25 mouse cellular contexts compared by ENCODE assay signal in genomic region chr14:96348220-96348619, GRCm38 (mm10).
DNase-seq lines count a peak whose midpoint lies in the region; ATAC-seq and TF ChIP-seq lines count a peak whose summit lies in the region.
"Had no signal": no experiment of that assay in that cellular context is flagged by ENCODE, and none has a peak within 500 bp of the region (broad histone marks: within the 10 kb centered on the region; RNA-seq: fewer than 3 reads in every experiment).

No protein-coding gene starts in this region.

- DNase-seq in forebrain, embryonic 11.5 days (ENCODE audit: low spot score), result no peak
- no peak for DNase-seq in limb, embryonic 11.5 days (ENCODE audit: low spot score)
- no peak for DNase-seq in limb, embryonic 10.5 days (ENCODE audit: low spot score)
- peak; percentile 28 for DNase-seq in brain, embryonic 14.5 days (ENCODE audit: low read depth)
- no peak for DNase-seq in kidney, adult 2 months
- DNase-seq: adrenal gland, adult 8-10 months; adrenal gland, postnatal 14 days; adrenal gland, postnatal 36 days; B cell, adult 2 months; cerebellum, adult 11 months; cerebellum, adult 18-20 months; cerebellum, adult 8-10 months; cerebellum, adult 9-11 months; cerebellum, postnatal 14 days; cerebellum, postnatal 36 days; embryo, embryonic 11 days had no signal

- H3K4me1 ChIP-seq in forebrain, embryonic 11.5 days (replicated peaks; ENCODE audit: control insufficient read depth, insufficient read depth, low read length), result no peaks in the 10 kb centered on the region
- no peaks in the 10 kb centered on the region for H3K4me1 ChIP-seq in forebrain, embryonic 16.5 days (replicated peaks; ENCODE audit: control insufficient read depth, insufficient read depth, low read length)
- no peaks in the 10 kb centered on the region for H3K4me1 ChIP-seq in forebrain, embryonic 15.5 days
- no peaks in the 10 kb centered on the region for H3K4me1 ChIP-seq in forebrain, embryonic 13.5 days
- no peaks in the 10 kb centered on the region for H3K4me1 ChIP-seq in limb, embryonic 11.5 days (ENCODE audit: control insufficient read depth, insufficient read depth, low read length)
- no peaks in the 10 kb centered on the region for H3K4me1 ChIP-seq in limb, embryonic 10.5 days
- no peaks in the 10 kb centered on the region for H3K4me1 ChIP-seq in kidney, adult 2 months (ENCODE audit: control insufficient read depth, insufficient read depth, low read length)
- H3K4me1 ChIP-seq: embryonic facial prominence, embryonic 13.5 days; embryonic facial prominence, embryonic 15.5 days had no signal

- H3K9me3 ChIP-seq in forebrain, embryonic 11.5 days (ENCODE audit: control insufficient read depth, low read length), result no peaks in the 10 kb centered on the region
- H3K9me3 ChIP-seq in forebrain, embryonic 16.5 days (ENCODE audit: control insufficient read depth, low read length), result no peaks in the 10 kb centered on the region
- H3K9me3 ChIP-seq in forebrain, embryonic 15.5 days, result no peaks in the 10 kb centered on the region
- H3K9me3 ChIP-seq in forebrain, embryonic 13.5 days (replicated peaks), result no peaks in the 10 kb centered on the region
- H3K9me3 ChIP-seq in limb, embryonic 11.5 days (ENCODE audit: control insufficient read depth, low read length), result no peaks in the 10 kb centered on the region
- no peaks in the 10 kb centered on the region for H3K9me3 ChIP-seq in limb, embryonic 10.5 days (replicated peaks)
- H3K9me3 ChIP-seq: embryonic facial prominence, embryonic 13.5 days; embryonic facial prominence, embryonic 15.5 days had no signal

- no peak overlapping the region for H3K27ac ChIP-seq in forebrain, embryonic 11.5 days (ENCODE audit: low read depth, low read length)
- H3K27ac ChIP-seq in forebrain, embryonic 16.5 days (ENCODE audit: low read length), result no peak overlapping the region
- no peak overlapping the region for H3K27ac ChIP-seq in forebrain, embryonic 15.5 days (replicated peaks)
- no peak overlapping the region for H3K27ac ChIP-seq in forebrain, embryonic 13.5 days
- no peak overlapping the region for H3K27ac ChIP-seq in limb, embryonic 11.5 days (replicated peaks; ENCODE audit: low read depth, low read length)
- H3K27ac ChIP-seq in limb, embryonic 10.5 days, result no peak overlapping the region
- H3K27ac ChIP-seq in kidney, adult 2 months (ENCODE audit: insufficient read depth, low read depth, low read length), result no peak overlapping the region
- H3K27ac ChIP-seq: embryonic facial prominence, embryonic 13.5 days; embryonic facial prominence, embryonic 15.5 days had no signal

- H3K9ac ChIP-seq in forebrain, embryonic 11.5 days (ENCODE audit: low read length), result no peak overlapping the region
- no peak overlapping the region for H3K9ac ChIP-seq in forebrain, embryonic 16.5 days (replicated peaks; ENCODE audit: low read depth, low read length)
- H3K9ac ChIP-seq in forebrain, embryonic 15.5 days (replicated peaks), result no peak overlapping the region
- no peak overlapping the region for H3K9ac ChIP-seq in forebrain, embryonic 13.5 days
- no peak overlapping the region for H3K9ac ChIP-seq in limb, embryonic 11.5 days (ENCODE audit: low read length)
- H3K9ac ChIP-seq: embryonic facial prominence, embryonic 13.5 days; embryonic facial prominence, embryonic 15.5 days had no signal

- no peaks in the 10 kb centered on the region for H3K36me3 ChIP-seq in forebrain, embryonic 11.5 days (ENCODE audit: control insufficient read depth, insufficient read depth, low read length)
- H3K36me3 ChIP-seq in forebrain, embryonic 16.5 days (ENCODE audit: control insufficient read depth, insufficient read depth), result no peaks in the 10 kb centered on the region
- no peaks in the 10 kb centered on the region for H3K36me3 ChIP-seq in forebrain, embryonic 15.5 days
- H3K36me3 ChIP-seq in forebrain, embryonic 13.5 days (ENCODE audit: poor library complexity, severe bottlenecking), result no peaks in the 10 kb centered on the region
- H3K36me3 ChIP-seq in limb, embryonic 11.5 days (ENCODE audit: control insufficient read depth, insufficient read depth, low read length), result no peaks in the 10 kb centered on the region
- H3K36me3 ChIP-seq in limb, embryonic 10.5 days, result no peaks in the 10 kb centered on the region
- no peaks in the 10 kb centered on the region for H3K36me3 ChIP-seq in kidney, adult 2 months (ENCODE audit: control insufficient read depth, insufficient read depth, low read length)
- H3K36me3 ChIP-seq: embryonic facial prominence, embryonic 13.5 days; embryonic facial prominence, embryonic 15.5 days; G1E had no signal

- ATAC-seq in forebrain, embryonic 11.5 days (replicated peaks; ENCODE audit: low FRiP score), result 0 out of 2 replicates have a peak, but pooled peaks have one; percentile 38
- ATAC-seq in forebrain, embryonic 16.5 days, result no peak
- 0 out of 2 replicates have a peak, but pooled peaks have one; percentile 38 for ATAC-seq in forebrain, embryonic 15.5 days (replicated peaks)
- no peak for ATAC-seq in forebrain, embryonic 13.5 days
- ATAC-seq in limb, embryonic 11.5 days (ENCODE audit: insufficient number of reproducible peaks, low FRiP score, low TSS enrichment, low read depth), result 0 out of 2 replicates have a peak, but pooled peaks have one; percentile 31
- ATAC-seq: CD4-positive, CD25-positive, alpha-beta regulatory T cell, adult 4 months had no signal

- TF ChIP-seq POLR2A in brain, embryonic 14.5 days (IDR thresholded peaks at IDR 0.05; ENCODE audit: borderline replicate concordance, extremely low read depth, insufficient read depth, insufficient read length, poor library complexity, severe bottlenecking), result no peak
- no peak for TF ChIP-seq POLR2A in kidney, adult 2 months (IDR thresholded peaks at IDR 0.05; ENCODE audit: low read depth, low read length)

- WGBS in forebrain, embryonic 11.5 days, result 85% methylated on average over 1 of the region's 1 CpGs
- 96% methylated on average over 1 of the region's 1 CpGs for WGBS in forebrain, embryonic 16.5 days
- 96% methylated on average over 1 of the region's 1 CpGs for WGBS in forebrain, embryonic 15.5 days
- WGBS in forebrain, embryonic 13.5 days, result 91% methylated on average over 1 of the region's 1 CpGs
- WGBS in limb, embryonic 11.5 days, result 89% methylated on average over 1 of the region's 1 CpGs
- WGBS in limb, embryonic 10.5 days, result 89% methylated on average over 1 of the region's 1 CpGs
- 90% methylated on average over 1 of the region's 1 CpGs for WGBS in kidney, adult 2 months

- TF ChIP-seq CTCF in brain, embryonic 14.5 days (IDR thresholded peaks at IDR 0.05; ENCODE audit: borderline replicate concordance, extremely low read depth, insufficient read depth, insufficient read length), result no peak
- no peak for TF ChIP-seq CTCF in kidney, adult 2 months (conservative IDR thresholded peaks at IDR 0.05; ENCODE audit: insufficient read depth, insufficient read length, low read depth, low read length)

- H3K4me2 ChIP-seq in forebrain, embryonic 11.5 days (ENCODE audit: low read depth, low read length, severe bottlenecking), result no peak overlapping the region
- H3K4me2 ChIP-seq in forebrain, embryonic 16.5 days (ENCODE audit: low read length), result no peak overlapping the region
- no peak overlapping the region for H3K4me2 ChIP-seq in forebrain, embryonic 15.5 days (replicated peaks)
- H3K4me2 ChIP-seq in forebrain, embryonic 13.5 days, result no peak overlapping the region
- H3K4me2 ChIP-seq in limb, embryonic 11.5 days (ENCODE audit: low read depth, severe bottlenecking), result no peak overlapping the region
- H3K4me2 ChIP-seq: embryonic facial prominence, embryonic 13.5 days; embryonic facial prominence, embryonic 15.5 days had no signal

- no peak overlapping the region for H3K4me3 ChIP-seq in forebrain, embryonic 11.5 days (ENCODE audit: low read depth, low read length)
- H3K4me3 ChIP-seq in forebrain, embryonic 16.5 days (replicated peaks; ENCODE audit: low read length), result no peak overlapping the region
- H3K4me3 ChIP-seq in forebrain, embryonic 15.5 days, result no peak overlapping the region
- no peak overlapping the region for H3K4me3 ChIP-seq in forebrain, embryonic 13.5 days
- no peak overlapping the region for H3K4me3 ChIP-seq in limb, embryonic 11.5 days (ENCODE audit: low read depth, low read length)
- H3K4me3 ChIP-seq in limb, embryonic 10.5 days, result no peak overlapping the region
- H3K4me3 ChIP-seq in kidney, adult 2 months (ENCODE audit: insufficient read depth, low read depth, low read length), result no peak overlapping the region
- H3K4me3 ChIP-seq: embryonic facial prominence, embryonic 13.5 days; embryonic facial prominence, embryonic 15.5 days; erythroblast, embryonic 14.5 days had no signal

- H3K27me3 ChIP-seq in forebrain, embryonic 11.5 days (ENCODE audit: control insufficient read depth, insufficient read depth, low read length), result no peaks in the 10 kb centered on the region
- no peaks in the 10 kb centered on the region for H3K27me3 ChIP-seq in forebrain, embryonic 16.5 days (replicated peaks; ENCODE audit: control insufficient read depth, insufficient read depth, low read length)
- H3K27me3 ChIP-seq in forebrain, embryonic 15.5 days, result no peaks in the 10 kb centered on the region
- H3K27me3 ChIP-seq in forebrain, embryonic 13.5 days, result no peaks in the 10 kb centered on the region
- H3K27me3 ChIP-seq in limb, embryonic 11.5 days (ENCODE audit: control insufficient read depth, insufficient read depth, low read length), result no peaks in the 10 kb centered on the region
- H3K27me3 ChIP-seq in limb, embryonic 10.5 days (ENCODE audit: low read depth, poor library complexity, severe bottlenecking), result no peaks in the 10 kb centered on the region
- H3K27me3 ChIP-seq in kidney, adult 2 months (replicated peaks; ENCODE audit: control insufficient read depth, insufficient read depth, low read length), result no peaks in the 10 kb centered on the region
- H3K27me3 ChIP-seq: CH12.LX; embryonic facial prominence, embryonic 13.5 days; embryonic facial prominence, embryonic 15.5 days had no signal

Comparison
In these comparisons a context has a peak if more than half of its experiments do, and no peak if none do; other contexts are left out.
1. ATAC-seq: peak in forebrain, embryonic 11.5 days (single experiment), forebrain, embryonic 15.5 days (single experiment) and limb, embryonic 11.5 days (single experiment); none in forebrain, embryonic 16.5 days (single experiment) and forebrain, embryonic 13.5 days (single experiment).